14 mouse cellular contexts compared by ENCODE assay signal in the genomic region with DNA sequence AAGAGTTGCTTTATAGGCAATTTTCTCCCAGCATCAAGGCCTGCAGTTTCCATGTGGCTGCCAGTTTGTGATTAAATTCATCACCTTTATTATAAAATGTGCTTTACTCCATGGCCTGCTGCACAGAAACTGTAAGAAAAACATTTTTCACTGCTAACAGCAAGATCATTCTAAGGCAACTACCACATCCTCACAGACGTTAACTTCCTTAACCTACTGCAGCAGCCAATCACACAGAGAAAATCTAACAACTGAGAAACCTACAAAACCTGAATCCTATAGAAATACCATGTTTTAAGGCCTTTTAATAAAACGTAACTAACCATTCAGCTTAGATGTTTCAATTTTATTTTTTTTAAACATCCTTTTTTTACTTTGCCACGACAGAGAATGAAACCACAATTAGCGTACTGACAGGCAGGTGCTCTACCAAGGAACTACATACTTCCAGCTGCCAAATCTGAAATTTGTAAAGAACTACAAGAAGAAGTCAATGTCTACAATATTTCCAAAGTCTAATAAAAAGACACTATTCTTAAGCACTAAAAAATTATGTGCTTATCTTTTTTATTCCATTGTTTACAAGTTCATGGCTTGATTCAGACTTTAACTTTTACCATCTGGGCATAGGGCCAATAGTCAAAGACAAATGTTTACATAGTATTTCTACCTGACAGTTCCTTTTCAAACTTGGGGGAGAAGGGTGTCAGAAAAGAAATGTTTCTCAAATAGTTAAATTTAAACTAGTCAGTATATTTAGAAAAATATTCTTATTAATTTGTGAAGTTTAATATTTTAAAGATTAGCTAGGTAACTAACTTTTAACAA. TPM values are rescaled to one million over a fixed set of nuclear protein-coding genes. Genes with fewer than 3 reads are reported as not detected.
DNase-seq lines count a peak whose midpoint lies in the region; ATAC-seq and TF ChIP-seq lines count a peak whose summit lies in the region.
"Had no signal": no experiment of that assay in that cellular context is flagged by ENCODE, and none has a peak within 500 bp of the region (broad histone marks: within the 10 kb centered on the region; RNA-seq: fewer than 3 reads in every experiment).

No protein-coding gene starts in this region.

- ATAC-seq in heart, postnatal 0 days (ENCODE audit: insufficient read depth, low read depth), result no peak
- ATAC-seq in neural tube, embryonic 13.5 days (ENCODE audit: low read depth), result no peak
- peak; percentile 45 to 53; a peak in 3 of 4 replicates for ATAC-seq in hematopoietic stem cell, adult 5-6 weeks (replicated peaks in 1 of 2; ENCODE audit: insufficient read depth in 1 of 2, low FRiP score in 2 of 2, low TSS enrichment in 1 of 2, low read depth in 1 of 2, poor library complexity in 2 of 2, severe bottlenecking in 2 of 2)
- ATAC-seq: midbrain, embryonic 13.5 days had no signal

- no peaks in the 10 kb centered on the region; the same call in 1 of the 2 replicates for H3K36me3 ChIP-seq in heart, postnatal 0 days (replicated peaks; ENCODE audit: control insufficient read depth, insufficient read depth, low read length)
- H3K36me3 ChIP-seq in neural tube, embryonic 13.5 days, result no peaks in the 10 kb centered on the region
- H3K36me3 ChIP-seq: liver, embryonic 15.5 days; midbrain, embryonic 13.5 days had no signal

- H3K4me1 ChIP-seq in heart, postnatal 0 days (ENCODE audit: control insufficient read depth, insufficient read depth), result peaks cover 13% of the 10 kb centered on the region
- peaks cover 32% of the 10 kb centered on the region for H3K4me1 ChIP-seq in neural tube, embryonic 13.5 days (replicated peaks)

- DNase-seq in heart, postnatal 0 days (ENCODE audit: low spot score), result no peak
- no peak for DNase-seq in heart, adult 18-20 months
- DNase-seq in neural tube, embryonic 10.5 days (ENCODE audit: extremely low spot score, low spot score), result no peak
- no peak for DNase-seq in adrenal gland, postnatal 25 days
- no peak for DNase-seq in urinary bladder, postnatal 10 days (ENCODE audit: low spot score)
- DNase-seq: cerebellum, postnatal 14 days; heart, postnatal 36 days; kidney, postnatal 4 days; spleen, adult 18-20 months had no signal

- WGBS in heart, postnatal 0 days, result 18% methylated on average over 4 of the region's 4 CpGs
- WGBS in neural tube, embryonic 13.5 days, result 49% methylated on average over 4 of the region's 4 CpGs

- no peak for TF ChIP-seq CTCF in heart, postnatal 0 days (IDR thresholded peaks at IDR 0.05; ENCODE audit: low read depth)

- no peak for TF ChIP-seq EP300 in heart, postnatal 0 days (IDR thresholded peaks at IDR 0.05; ENCODE audit: low read depth)

- H3K27ac ChIP-seq in heart, postnatal 0 days (ENCODE audit: low read depth), result no peak overlapping the region
- no peak overlapping the region for H3K27ac ChIP-seq in neural tube, embryonic 13.5 days (replicated peaks)
- H3K27ac ChIP-seq: liver, embryonic 15.5 days; midbrain, embryonic 13.5 days had no signal

- no peaks in the 10 kb centered on the region for H3K27me3 ChIP-seq in heart, postnatal 0 days (ENCODE audit: control insufficient read depth, insufficient read depth, low read length)
- H3K27me3 ChIP-seq in neural tube, embryonic 13.5 days, result no peaks in the 10 kb centered on the region
- H3K27me3 ChIP-seq: liver, embryonic 15.5 days; midbrain, embryonic 13.5 days had no signal

- no peaks in the 10 kb centered on the region for H3K9me3 ChIP-seq in heart, postnatal 0 days (replicated peaks; ENCODE audit: control insufficient read depth, low read length)
- H3K9me3 ChIP-seq in neural tube, embryonic 13.5 days, result no peaks in the 10 kb centered on the region
- H3K9me3 ChIP-seq: G1E; liver, embryonic 15.5 days; midbrain, embryonic 13.5 days had no signal

- H3K9ac ChIP-seq in heart, postnatal 0 days (replicated peaks; ENCODE audit: low read depth, low read length), result no peak overlapping the region
- no peak overlapping the region for H3K9ac ChIP-seq in neural tube, embryonic 13.5 days
- H3K9ac ChIP-seq: liver, embryonic 15.5 days; midbrain, embryonic 13.5 days had no signal

- H3K4me2 ChIP-seq in heart, postnatal 0 days (ENCODE audit: low read depth, low read length), result peak overlapping the region; percentile 42
- peak overlapping the region; percentile 27; the same call in 1 of the 2 replicates for H3K4me2 ChIP-seq in neural tube, embryonic 13.5 days
- H3K4me2 ChIP-seq: liver, embryonic 15.5 days; midbrain, embryonic 13.5 days had no signal

- no peak overlapping the region for H3K4me3 ChIP-seq in heart, postnatal 0 days (ENCODE audit: low read depth, low read length)
- no peak overlapping the region for H3K4me3 ChIP-seq in neural tube, embryonic 13.5 days
- H3K4me3 ChIP-seq: liver, embryonic 15.5 days; midbrain, embryonic 13.5 days had no signal

RNA-seq across cellular contexts. Expression of a gene that starts 18.5 kb away (rescaled TPM):
- 359 and 460 TPM in 2 replicates for total RNA-seq in heart, postnatal 0 days (2014; rRNA removed; ENCODE audit: low replicate concordance)
- polyA plus RNA-seq in heart, postnatal 0 days (2015; fragmentation: Nextera tagmentation; extraction: Ambion mirVana), result 47.6 and 54.8 TPM in 2 replicates
- 100 to 1,000 TPM; 490 to 493 TPM for total RNA-seq in heart, adult 18-20 months (2021)
- 45.6 and 48.1 TPM in 2 replicates for polyA plus RNA-seq in neural tube, embryonic 13.5 days (2015; fragmentation: Nextera tagmentation; extraction: Ambion mirVana)
- total RNA-seq in hematopoietic stem cell, adult 5-6 weeks (2017), result 70.2 and 80.2 TPM in 2 replicates
- 189 and 200 TPM in 2 replicates for total RNA-seq in adrenal gland, postnatal 25 days (2021)

Comparison
In these comparisons a context has a peak if more than half of its experiments do, and no peak if none do; other contexts are left out.
1. ATAC-seq: peak in hematopoietic stem cell, adult 5-6 weeks (2 of 2); none in heart, postnatal 0 days (single experiment) and neural tube, embryonic 13.5 days (single experiment).